Mouse (Mus musculus) hindbrain, embryonic 15.5 days (tissue): Measurements from ENCODE around the gene Plekhg2. TPM values are rescaled to one million over a fixed set of nuclear protein-coding genes. Genes with fewer than 3 reads are reported as not detected.

Experiments
- ATAC-seq: fragments of 200-750 bp; cut with Nextera tagmentation; 2 replicates; pipeline ENCODE4 v1.8.0; 2017; ENCODE audit warnings: low read depth, moderate number of reproducible peaks, moderate TSS enrichment; ENCODE audit not compliant: low FRiP score
- H3K27ac ChIP-seq: fragments of 300-500 bp; sonication (generic); replicated peaks from 2 replicates; pipeline ENCODE4 v1.5.1; 2015; ENCODE audit warnings: mild to moderate bottlenecking, inconsistent platforms
- H3K27me3 ChIP-seq: fragments of 300-500 bp; sonication (generic); 2 replicates; pipeline ENCODE4 v1.6.1; 2015; ENCODE audit warnings: control low read depth, inconsistent platforms
- H3K36me3 ChIP-seq: fragments of 300-500 bp; sonication (generic); 2 replicates; pipeline ENCODE4 v1.6.1; 2015; ENCODE audit warnings: control low read depth, inconsistent platforms
- H3K4me1 ChIP-seq: fragments of 300-500 bp; sonication (generic); replicated peaks from 2 replicates; pipeline ENCODE4 v1.6.1; 2015; ENCODE audit warnings: control low read depth, inconsistent platforms
- H3K4me2 ChIP-seq: fragments of 300-500 bp; sonication (generic); 2 replicates; pipeline ENCODE4 v1.6.1; 2015; ENCODE audit warnings: moderate library complexity, mild to moderate bottlenecking, inconsistent platforms
- H3K4me3 ChIP-seq: fragments of 300-500 bp; sonication (generic); 2 replicates; pipeline ENCODE4 v1.5.1; 2015; ENCODE audit warnings: mild to moderate bottlenecking, inconsistent platforms
- H3K9ac ChIP-seq: fragments of 300-500 bp; sonication (generic); 2 replicates; pipeline ENCODE4 v1.6.1; 2015; ENCODE audit warnings: inconsistent platforms
- H3K9me3 ChIP-seq: fragments of 300-500 bp; sonication (generic); 2 replicates; pipeline ENCODE4 v1.6.1; 2016; ENCODE audit warnings: control low read depth, inconsistent platforms
- WGBS: fragments of 180-500 bp; shearing (Covaris S2); methylation state at CpG from one replicate; pipeline ENCODE4 v1.1.7; 2015; 5-methylcytosine and 5-hydroxymethylcytosine counted together
- polyA plus RNA-seq: library from polyadenylated mRNA; unstranded; fragments of >200 nt; fragmentation: Nextera tagmentation; extraction: Ambion mirVana; gene quantifications from 2 replicates; pipeline ENCODE4 v1.2.1, GENCODE M21; 2015

Plekhg2 gene
- polyA plus RNA-seq, 1 experiment from 2014 or later, result 27.6 TPM

DNA sequence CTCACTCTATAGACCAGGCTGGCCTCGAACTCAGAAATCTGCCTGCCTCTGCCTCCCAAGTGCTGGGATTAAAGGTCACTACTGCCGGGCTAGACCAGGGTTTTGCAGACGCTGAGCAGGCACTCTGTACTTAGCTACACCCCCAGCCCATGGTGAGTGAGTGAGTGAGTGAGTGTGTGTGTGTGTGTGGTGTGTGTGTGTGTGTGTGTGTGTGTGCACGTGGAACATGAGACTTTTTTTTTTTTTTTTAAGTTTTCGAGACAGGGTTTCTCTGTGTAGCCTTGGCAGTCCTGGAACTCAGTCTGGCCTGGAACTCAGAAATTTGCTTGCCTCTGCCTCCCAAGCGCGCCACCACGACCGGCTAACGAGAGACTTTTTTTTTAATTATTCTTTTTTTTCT, 2.2 kb upstream of the Plekhg2 start:
- peak overlapping the region; percentile 86; the same call in 1 of the 2 replicates for H3K27ac ChIP-seq
- H3K27me3 ChIP-seq, result no peaks in the 10 kb centered on the region
- 81% methylated on average over 10 of the region's 10 CpGs for WGBS
- peaks cover 61% of the 10 kb centered on the region for H3K4me1 ChIP-seq
- H3K9ac ChIP-seq, result no peak overlapping the region
- H3K36me3 ChIP-seq, result no peaks in the 10 kb centered on the region
- H3K4me2 ChIP-seq, result no peak overlapping the region
- no peaks in the 10 kb centered on the region for H3K9me3 ChIP-seq
- no peak overlapping the region for H3K4me3 ChIP-seq
- ATAC-seq, result no peak

GRCm38 (mm10) chr7:28373891-28374495, 1.6 kb upstream of the Plekhg2 start:
- no peak overlapping the region for H3K9ac ChIP-seq
- ATAC-seq, result no peak
- H3K9me3 ChIP-seq, result no peaks in the 10 kb centered on the region
- H3K4me1 ChIP-seq, result peaks cover 56% of the 10 kb centered on the region
- WGBS, result 89% methylated on average over 7 of the region's 7 CpGs
- no peak overlapping the region for H3K4me3 ChIP-seq
- H3K36me3 ChIP-seq, result no peaks in the 10 kb centered on the region
- no peak overlapping the region for H3K4me2 ChIP-seq
- H3K27me3 ChIP-seq, result no peaks in the 10 kb centered on the region
- H3K27ac ChIP-seq, result peak overlapping the region; percentile 92; the same call in 1 of the 2 replicates

DNA sequence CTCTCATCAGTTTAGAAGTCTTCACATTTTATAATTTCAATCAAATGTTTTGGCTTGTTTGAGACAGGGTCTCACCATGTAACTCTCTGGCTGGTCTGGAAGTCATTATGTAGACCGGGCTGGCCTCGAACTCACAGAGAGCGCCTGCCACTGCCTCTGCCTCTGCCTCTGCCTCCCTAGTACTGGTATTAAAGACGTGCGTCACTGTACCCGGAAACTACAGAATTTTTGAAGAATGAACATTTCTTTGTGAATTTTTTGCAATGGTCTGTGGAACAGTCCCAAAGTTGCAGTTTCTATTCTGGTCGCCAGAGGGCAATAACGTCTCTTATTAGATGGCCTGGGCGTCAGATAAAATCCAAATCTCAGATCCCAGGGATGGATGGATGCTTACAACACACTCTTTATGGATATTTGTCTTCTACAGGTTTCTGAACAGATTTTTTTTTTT, 757 bp upstream of the Plekhg2 start:
- ATAC-seq, result peak; percentile 27
- Histone ChIP-seq H3K9ac (0 out of 2 replicates have a peak overlapping the region, but pooled peaks have one; percentile 75), H3K4me2 (peak overlapping the region; percentile 91), H3K4me1 (peaks cover 51% of the 10 kb centered on the region), H3K36me3 (no peaks in the 10 kb centered on the region), H3K4me3 (peak overlapping the region; percentile 83), H3K9me3 (no peaks in the 10 kb centered on the region), H3K27me3 (no peaks in the 10 kb centered on the region), H3K27ac (peak overlapping the region; percentile 92)
- WGBS, result 1% methylated on average over 9 of the region's 9 CpGs

GRCm38 (mm10) chr7:28371514-28371989, 847 bp downstream of the Plekhg2 start:
- no peak for ATAC-seq

DNA sequence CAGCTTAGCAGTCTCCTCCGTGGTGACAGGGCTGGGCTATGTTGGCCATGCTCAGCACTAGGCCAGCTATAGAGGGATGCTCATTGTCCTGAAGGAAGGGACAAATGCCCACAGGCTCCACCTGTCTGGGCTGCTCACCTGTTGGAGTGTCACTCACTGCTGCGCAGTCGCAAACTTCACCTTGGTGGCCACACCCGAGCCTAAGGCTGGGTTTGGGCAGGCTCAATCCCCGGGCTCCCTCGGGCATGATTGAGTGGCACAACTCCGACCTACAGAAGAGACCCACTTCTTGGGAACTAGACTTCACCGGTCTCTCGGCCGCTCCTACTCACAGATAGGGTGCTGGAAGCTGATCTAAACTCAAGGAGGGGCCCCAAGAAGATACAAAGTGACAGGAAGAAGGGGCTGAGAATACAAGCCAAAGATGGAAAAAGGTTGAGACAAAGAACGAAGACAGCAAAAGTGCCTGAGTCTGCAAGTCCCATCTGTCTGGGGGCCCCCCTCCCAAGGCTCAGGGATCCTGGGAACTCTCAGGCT, 1.4 kb downstream of the Plekhg2 start:
- 8% methylated on average over 11 of the region's 11 CpGs for whole genome bisulfite sequencing
- peak overlapping the region; percentile 75 for H3K9ac ChIP-seq
- peak overlapping the region; percentile 91 for H3K4me2 ChIP-seq
- 0 out of 2 replicates have a peak, but pooled peaks cover 3% of the 10 kb centered on the region for H3K36me3 ChIP-seq
- H3K9me3 ChIP-seq, result no peaks in the 10 kb centered on the region
- H3K4me1 ChIP-seq, result peaks cover 31% of the 10 kb centered on the region
- ATAC-seq, result no peak
- H3K27ac ChIP-seq, result peak overlapping the region; percentile 92
- H3K4me3 ChIP-seq, result peak overlapping the region; percentile 83
- no peaks in the 10 kb centered on the region for H3K27me3 ChIP-seq

More at GRCm38 (mm10) chr7:28371514-28371989, 847 bp downstream of the Plekhg2 start:
- Histone ChIP-seq H3K36me3 (0 out of 2 replicates have a peak, but pooled peaks cover 3% of the 10 kb centered on the region), H3K4me2 (peak overlapping the region; percentile 91), H3K4me1 (peaks cover 36% of the 10 kb centered on the region), H3K4me3 (peak overlapping the region; percentile 83), H3K9ac (peak overlapping the region; percentile 75), H3K27ac (peak overlapping the region; percentile 92), H3K27me3 (no peaks in the 10 kb centered on the region), H3K9me3 (no peaks in the 10 kb centered on the region)
- WGBS, result 1% methylated on average over 35 of the region's 43 CpGs

DNA sequence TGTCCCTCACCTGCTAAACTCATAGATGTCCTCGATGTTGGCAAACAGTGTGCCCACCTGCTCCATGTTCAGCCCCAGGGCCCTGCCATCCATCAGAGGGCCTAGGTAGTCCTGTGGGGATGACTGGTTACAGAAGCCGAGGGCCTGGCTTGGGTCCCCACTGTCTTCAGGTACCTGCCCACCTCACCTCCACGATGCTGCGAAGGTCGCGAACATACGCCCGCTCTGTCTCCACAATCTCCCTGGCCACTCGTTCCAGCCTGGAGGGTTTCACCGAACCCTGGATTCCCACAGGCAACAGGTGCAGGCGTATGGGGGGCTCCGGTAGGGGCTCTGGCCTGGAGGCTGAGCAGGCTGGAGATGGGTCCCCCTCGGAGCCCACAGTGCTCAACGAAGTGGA, 2.3 kb downstream of the Plekhg2 start:
- ATAC-seq, result no peak
- peaks cover 22% of the 10 kb centered on the region for H3K4me1 ChIP-seq
- 93% methylated on average over 14 of the region's 14 CpGs for WGBS
- peak overlapping the region; percentile 91 for H3K4me2 ChIP-seq
- no peaks in the 10 kb centered on the region for H3K27me3 ChIP-seq
- H3K9me3 ChIP-seq, result no peaks in the 10 kb centered on the region
- peak overlapping the region; percentile 83; the same call in 1 of the 2 replicates for H3K4me3 ChIP-seq
- no peak overlapping the region for H3K27ac ChIP-seq
- 0 out of 2 replicates have a peak, but pooled peaks cover 3% of the 10 kb centered on the region for H3K36me3 ChIP-seq
- H3K9ac ChIP-seq, result no peak overlapping the region

- H3K27me3 ChIP-seq, result no peaks in the 10 kb centered on the region
- 0 out of 2 replicates have a peak, but pooled peaks cover 3% of the 10 kb centered on the region for H3K36me3 ChIP-seq
- H3K4me3 ChIP-seq, result no peak overlapping the region
- WGBS, result 91% methylated on average over 16 of the region's 16 CpGs
- H3K9me3 ChIP-seq, result no peaks in the 10 kb centered on the region
- H3K9ac ChIP-seq, result no peak overlapping the region
- H3K4me1 ChIP-seq, result peaks cover 21% of the 10 kb centered on the region
- no peak overlapping the region for H3K4me2 ChIP-seq
- no peak for ATAC-seq
- H3K27ac ChIP-seq, result no peak overlapping the region
These were observed 4.0 kb downstream of the Plekhg2 start for GRCm38 (mm10) chr7:28368276-28368920.

DNA sequence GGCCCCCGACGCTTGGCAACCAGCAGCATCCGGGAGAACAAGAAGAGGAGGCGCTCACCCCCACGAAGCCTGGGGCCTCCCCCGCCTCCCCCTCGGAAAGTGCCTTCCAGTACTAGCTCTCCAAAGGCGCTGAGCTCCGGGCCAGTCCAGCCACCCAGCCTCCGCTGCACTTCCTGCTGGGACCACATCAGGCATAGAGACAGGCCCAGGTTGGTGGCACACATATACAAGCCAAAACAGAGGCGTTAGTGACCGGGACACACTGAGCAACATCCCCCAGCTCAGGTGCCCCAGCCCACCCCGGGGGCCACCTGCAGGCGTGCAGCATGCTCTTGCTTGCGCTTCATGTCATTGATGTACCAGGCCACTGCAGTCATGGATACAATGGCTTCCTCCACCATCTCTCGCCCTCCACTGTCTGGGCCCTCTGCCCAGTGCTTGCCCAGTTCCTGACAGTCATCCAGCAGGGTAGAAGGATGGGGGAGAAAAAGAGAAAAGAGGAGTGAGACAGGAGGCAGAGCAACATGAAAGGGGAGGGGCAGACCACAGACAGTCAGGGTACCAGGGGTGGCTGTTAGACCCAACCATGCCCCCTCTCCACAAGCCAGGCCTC, 4.6 kb downstream of the Plekhg2 start:
- no peak overlapping the region for H3K4me3 ChIP-seq
- no peaks in the 10 kb centered on the region for H3K9me3 ChIP-seq
- no peak overlapping the region for H3K27ac ChIP-seq
- H3K36me3 ChIP-seq, result 0 out of 2 replicates have a peak, but pooled peaks cover 5% of the 10 kb centered on the region
- whole genome bisulfite sequencing, result 89% methylated on average over 16 of the region's 16 CpGs
- ATAC-seq, result no peak
- H3K4me1 ChIP-seq, result peaks cover 21% of the 10 kb centered on the region
- no peak overlapping the region for H3K9ac ChIP-seq
- H3K4me2 ChIP-seq, result no peak overlapping the region
- H3K27me3 ChIP-seq, result no peaks in the 10 kb centered on the region

GRCm38 (mm10) chr7:28362441-28363060, 9.8 kb downstream of the Plekhg2 start:
- Histone ChIP-seq H3K4me1 (peaks cover 7% of the 10 kb centered on the region; the same call in 1 of the 2 replicates), H3K9me3 (no peaks in the 10 kb centered on the region), H3K36me3 (peaks cover 9% of the 10 kb centered on the region; the same call in 1 of the 2 replicates), H3K4me2 (no peak overlapping the region), H3K27me3 (no peaks in the 10 kb centered on the region), H3K4me3 (no peak overlapping the region), H3K27ac (no peak overlapping the region), H3K9ac (no peak overlapping the region)
- whole genome bisulfite sequencing, result 86% methylated on average over 16 of the region's 16 CpGs
- ATAC-seq, result no peak

GRCm38 (mm10) chr7:28361647-28362341, 10.6 kb downstream of the Plekhg2 start:
- no peaks in the 10 kb centered on the region for H3K9me3 ChIP-seq
- H3K36me3 ChIP-seq, result peaks cover 9% of the 10 kb centered on the region; the same call in 1 of the 2 replicates
- H3K4me2 ChIP-seq, result no peak overlapping the region
- H3K4me1 ChIP-seq, result peaks cover 9% of the 10 kb centered on the region; the same call in 1 of the 2 replicates
- H3K9ac ChIP-seq, result no peak overlapping the region
- H3K27ac ChIP-seq, result no peak overlapping the region
- no peak overlapping the region for H3K4me3 ChIP-seq
- WGBS, result 97% methylated on average over 20 of the region's 20 CpGs
- no peaks in the 10 kb centered on the region for H3K27me3 ChIP-seq
- no peak for ATAC-seq

DNA sequence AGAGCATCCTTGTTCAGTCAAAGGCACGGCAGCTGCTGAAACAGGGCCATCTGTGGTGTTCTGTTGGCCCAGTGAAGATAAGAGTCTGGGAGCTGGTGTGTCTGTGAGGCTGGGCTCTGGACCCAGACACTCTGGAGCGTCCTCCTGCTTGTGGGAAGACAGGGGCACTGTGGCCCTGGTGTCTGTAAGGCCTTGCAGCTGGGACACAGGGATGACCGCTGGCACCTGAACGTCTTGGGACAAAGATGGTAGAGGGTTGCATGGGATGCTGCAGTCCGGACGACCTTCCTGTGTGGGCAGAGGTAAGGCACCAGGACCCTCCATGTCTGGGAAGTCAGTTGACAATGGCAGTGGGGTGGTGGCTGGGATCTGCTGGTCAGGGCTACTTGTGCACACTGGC, 12.1 kb downstream of the Plekhg2 start:
- Histone ChIP-seq H3K9ac (no peak overlapping the region), H3K27ac (no peak overlapping the region), H3K27me3 (no peaks in the 10 kb centered on the region), H3K4me1 (peaks cover 9% of the 10 kb centered on the region; the same call in 1 of the 2 replicates), H3K4me3 (no peak overlapping the region), H3K9me3 (no peaks in the 10 kb centered on the region), H3K4me2 (no peak overlapping the region), H3K36me3 (peaks cover 9% of the 10 kb centered on the region; the same call in 1 of the 2 replicates)
- no peak for ATAC-seq
- 93% methylated on average over 6 of the region's 6 CpGs for WGBS
